Mouse (Mus musculus): ENCODE results near the gene Nfia.

The Nfia gene

GRCm38 (mm10) chr4:97772641-97773040 lies at the start of gene Nfia:
Nfia (plus strand) TSS chr4:97772734.
- DNase-seq (ENCODE audit: low read depth, low spot score): peak; percentile 81

GRCm38 (mm10) chr4:97723374-97723773 lies 49.2 kb upstream of the Nfia start:
- DNase-seq (ENCODE audit: low read depth, low spot score): no peak

- DNase-seq (ENCODE audit: low read depth, low spot score): no peak
Measured at GRCm38 (mm10) chr4:97728520-97728919, 44.0 kb upstream of the Nfia start.

- DNase-seq (ENCODE audit: low read depth, low spot score): no peak
Measured at GRCm38 (mm10) chr4:97729999-97730398, 42.5 kb upstream of the Nfia start.

- no peak for DNase-seq (ENCODE audit: low read depth, low spot score)
Measured at GRCm38 (mm10) chr4:97730416-97730815, 42.1 kb upstream of the Nfia start.

GRCm38 (mm10) chr4:97733392-97733791 lies 39.1 kb upstream of the Nfia start:
- DNase-seq (ENCODE audit: low read depth, low spot score): no peak

- DNase-seq (ENCODE audit: low read depth, low spot score): no peak
Measured at GRCm38 (mm10) chr4:97743932-97744331, 28.6 kb upstream of the Nfia start.

- DNase-seq (ENCODE audit: low read depth, low spot score): peak; percentile 70
Measured at GRCm38 (mm10) chr4:97745296-97746105, 27.0 kb upstream of the Nfia start.

GRCm38 (mm10) chr4:97746106-97746900 lies 26.2 kb upstream of the Nfia start:
- no peak for DNase-seq (ENCODE audit: low read depth, low spot score)

GRCm38 (mm10) chr4:97750401-97750800 lies 22.1 kb upstream of the Nfia start:
- DNase-seq (ENCODE audit: low read depth, low spot score): no peak

GRCm38 (mm10) chr4:97751030-97751482 lies 21.5 kb upstream of the Nfia start:
- peak; percentile 93 for DNase-seq (ENCODE audit: low read depth, low spot score)

- DNase-seq (ENCODE audit: low read depth, low spot score): peak; percentile 63
Measured at GRCm38 (mm10) chr4:97751483-97752251, 20.9 kb upstream of the Nfia start.

- no peak for DNase-seq (ENCODE audit: low read depth, low spot score)
Measured at GRCm38 (mm10) chr4:97752276-97753010, 20.1 kb upstream of the Nfia start.

- DNase-seq (ENCODE audit: low read depth, low spot score): no peak
Measured at GRCm38 (mm10) chr4:97753521-97753920, 19.0 kb upstream of the Nfia start.

- no peak for DNase-seq (ENCODE audit: low read depth, low spot score)
Measured at GRCm38 (mm10) chr4:97754241-97754640, 18.3 kb upstream of the Nfia start.

GRCm38 (mm10) chr4:97757207-97757977 lies 15.1 kb upstream of the Nfia start:
- DNase-seq (ENCODE audit: low read depth, low spot score): peak; percentile 68

GRCm38 (mm10) chr4:97757978-97758461 lies 14.5 kb upstream of the Nfia start:
- no peak for DNase-seq (ENCODE audit: low read depth, low spot score)

GRCm38 (mm10) chr4:97758661-97759060 lies 13.9 kb upstream of the Nfia start:
- no peak for DNase-seq (ENCODE audit: low read depth, low spot score)

GRCm38 (mm10) chr4:97764616-97765015 lies 7.9 kb upstream of the Nfia start:
- no peak for DNase-seq (ENCODE audit: low read depth, low spot score)

GRCm38 (mm10) chr4:97765341-97766020 lies 7.1 kb upstream of the Nfia start:
- DNase-seq (ENCODE audit: low read depth, low spot score): no peak

All from CD4-positive helper T cell, adult 2 months (primary cell).